Mouse (Mus musculus) embryonic facial prominence, embryonic 15.5 days (tissue): ENCODE measurements around the gene Spindoc. TPM values are rescaled to one million over a fixed set of nuclear protein-coding genes. Genes with fewer than 3 reads are reported as not detected.

Experiments
- ATAC-seq: fragments of 200-750 bp; cut with Nextera tagmentation; 2 replicates; pipeline ENCODE4 v1.8.0; 2017; ENCODE audit warnings: low read depth, moderate TSS enrichment; ENCODE audit not compliant: insufficient number of reproducible peaks, low FRiP score, low TSS enrichment
- H3K27ac ChIP-seq: fragments of 300-500 bp; sonication (generic); replicated peaks from 2 replicates; pipeline ENCODE4 v1.5.1; 2015; ENCODE audit warnings: mild to moderate bottlenecking, inconsistent platforms
- H3K27me3 ChIP-seq: fragments of 300-500 bp; sonication (generic); 2 replicates; pipeline ENCODE4 v1.6.1; 2015; ENCODE audit warnings: inconsistent platforms
- H3K36me3 ChIP-seq: fragments of 300-500 bp; sonication (generic); 2 replicates; pipeline ENCODE4 v1.6.1; 2015; ENCODE audit warnings: mild to moderate bottlenecking, inconsistent platforms
- H3K4me1 ChIP-seq: fragments of 300-500 bp; sonication (generic); 2 replicates; pipeline ENCODE4 v1.6.1; 2015; ENCODE audit warnings: inconsistent platforms
- H3K4me2 ChIP-seq: fragments of 300-500 bp; sonication (generic); replicated peaks from 2 replicates; pipeline ENCODE4 v1.6.1; 2015; ENCODE audit warnings: mild to moderate bottlenecking, inconsistent platforms
- H3K4me3 ChIP-seq: fragments of 300-500 bp; sonication (generic); replicated peaks from 2 replicates; pipeline ENCODE4 v1.5.1; 2015; ENCODE audit warnings: mild to moderate bottlenecking, inconsistent platforms
- H3K9ac ChIP-seq: fragments of 300-500 bp; sonication (generic); 2 replicates; pipeline ENCODE4 v1.6.1; 2015; ENCODE audit warnings: inconsistent platforms
- H3K9me3 ChIP-seq: fragments of 300-500 bp; sonication (generic); replicated peaks from 2 replicates; pipeline ENCODE4 v1.6.1; 2016; ENCODE audit warnings: inconsistent platforms
- WGBS: fragments of 180-500 bp; shearing (Covaris S2); methylation state at CpG from one replicate; pipeline ENCODE4 v1.1.7; 2015; 5-methylcytosine and 5-hydroxymethylcytosine counted together
- microRNA-seq: library from miRNA; unstranded; fragments of <30 nt; microRNA quantifications from one replicate; pipeline ENCODE4, GENCODE M21; 2016; ENCODE audit warnings: borderline number of aligned reads
- polyA plus RNA-seq: library from polyadenylated mRNA; unstranded; fragments of >200 nt; fragmentation: Nextera tagmentation; extraction: Ambion mirVana; gene quantifications from 2 replicates; pipeline ENCODE4 v1.2.1, GENCODE M21; 2015

Spindoc gene
- polyA plus RNA-seq, 1 experiment from 2014 or later = 30.1 TPM

DNA sequence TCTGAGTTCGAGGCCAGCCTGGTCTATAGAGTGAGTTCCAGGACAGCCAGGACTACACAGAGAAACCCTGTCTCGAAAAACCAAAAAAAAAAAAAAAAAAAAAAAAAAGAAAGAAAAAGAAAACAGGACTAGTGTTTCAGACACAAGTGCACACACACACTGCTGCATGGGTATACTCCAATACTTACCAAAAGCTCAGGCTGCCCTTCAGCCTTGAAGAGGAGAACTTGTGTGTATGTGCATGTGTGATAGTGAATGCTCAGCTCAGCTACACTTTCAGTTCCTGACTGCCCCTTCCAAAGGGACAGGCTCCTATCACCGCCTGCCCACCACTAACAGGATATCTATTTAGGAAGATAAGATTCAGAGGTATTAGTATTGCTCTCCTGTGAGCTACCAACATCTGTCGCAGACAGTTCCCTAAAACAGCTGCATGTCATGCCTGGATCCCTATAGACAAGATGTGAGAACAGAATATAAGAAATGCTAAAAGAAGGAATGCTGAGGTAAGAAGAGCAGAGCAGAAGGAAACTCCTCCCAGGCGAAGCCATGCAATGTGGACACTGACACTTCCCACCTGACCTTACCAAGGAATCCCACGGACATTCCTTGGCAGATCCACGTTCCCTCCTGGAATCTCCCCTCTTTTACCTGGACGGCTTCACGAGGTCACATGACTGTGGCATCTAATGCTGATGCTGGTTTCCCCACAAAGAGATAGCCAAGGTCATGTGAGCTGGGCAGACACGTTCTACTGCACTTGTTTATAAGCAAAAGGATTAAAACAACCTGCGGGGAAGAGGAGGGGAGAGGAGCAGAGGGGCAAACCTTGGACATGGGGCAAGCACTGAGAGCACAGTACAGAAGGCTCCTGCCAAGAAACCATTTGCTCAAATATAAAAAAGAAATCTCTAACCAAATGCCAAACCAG is 77.1 kb downstream of the Spindoc start:
- H3K27ac ChIP-seq = no peak overlapping the region
- 71% methylated on average over 10 of the region's 11 CpGs for WGBS
- peaks cover 66% of the 10 kb centered on the region for H3K4me1 ChIP-seq
- H3K4me3 ChIP-seq = no peak overlapping the region
- no peak overlapping the region for H3K9ac ChIP-seq
- ATAC-seq = no peak
- no peak overlapping the region for H3K4me2 ChIP-seq
- no peaks in the 10 kb centered on the region for H3K9me3 ChIP-seq
- H3K27me3 ChIP-seq = no peaks in the 10 kb centered on the region
- H3K36me3 ChIP-seq = no peaks in the 10 kb centered on the region

DNA sequence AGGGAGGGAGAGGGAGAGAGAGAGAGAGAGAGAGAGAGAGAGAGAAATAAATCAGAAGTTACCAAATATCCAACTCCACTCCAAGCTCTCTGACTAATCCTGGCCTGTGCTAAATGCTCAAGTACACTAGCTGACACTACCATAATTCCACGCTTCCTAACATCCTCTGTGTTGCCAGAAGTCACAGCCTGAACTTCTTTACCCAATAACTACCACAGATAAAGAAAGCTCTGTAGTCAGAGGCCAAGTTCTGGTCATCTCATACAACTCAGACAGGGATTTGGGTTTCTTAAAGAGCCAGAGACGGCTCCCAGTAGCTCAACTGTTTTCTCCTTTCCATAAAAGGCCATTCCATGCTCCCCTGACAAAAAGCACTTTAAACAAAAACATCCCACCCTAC is 78.0 kb downstream of the Spindoc start:
- WGBS = 64% methylated on average over 2 of the region's 2 CpGs
- no peak overlapping the region for H3K4me2 ChIP-seq
- peaks cover 57% of the 10 kb centered on the region for H3K4me1 ChIP-seq
- H3K9ac ChIP-seq = no peak overlapping the region
- no peak overlapping the region for H3K27ac ChIP-seq
- ATAC-seq = no peak
- H3K9me3 ChIP-seq = no peaks in the 10 kb centered on the region
- H3K27me3 ChIP-seq = no peaks in the 10 kb centered on the region
- no peaks in the 10 kb centered on the region for H3K36me3 ChIP-seq
- no peak overlapping the region for H3K4me3 ChIP-seq

Small RNAs within 50 kb of the gene (microRNA-seq; reads per million reads assigned to microRNA genes)
- 1.0 reads per million for gene Mir6991

Other genes with a start within 250 kb of the Spindoc start
- 206 and 214 TPM in 2 replicates for gene Otub1, start 176.7 kb downstream of the Spindoc start, polyA plus RNA-seq
- 822 and 870 TPM in 2 replicates for gene Cox8a, start 165.4 kb downstream of the Spindoc start, polyA plus RNA-seq
- 49.8 and 55.4 TPM in 2 replicates for gene Naa40, start 141.8 kb downstream of the Spindoc start, polyA plus RNA-seq
- gene Rcor2, start 115.7 kb downstream of the Spindoc start, polyA plus RNA-seq = 20.3 and 22.9 TPM in 2 replicates
- gene Mark2, start 41.1 kb downstream of the Spindoc start, polyA plus RNA-seq = 54.9 and 60.2 TPM in 2 replicates
- gene 2700081O15Rik, start 34.6 kb upstream of the Spindoc start, polyA plus RNA-seq = 8.3 and 9.5 TPM in 2 replicates
- 138 and 139 TPM in 2 replicates for gene Rtn3, start 100.3 kb upstream of the Spindoc start, polyA plus RNA-seq
- gene Atl3, start 111.0 kb upstream of the Spindoc start, polyA plus RNA-seq = 12.7 and 13.2 TPM in 2 replicates
- gene Pla2g16, start 174.5 kb upstream of the Spindoc start, polyA plus RNA-seq = 13.0 and 14.8 TPM in 2 replicates
- gene Lgals12, start 224.2 kb upstream of the Spindoc start, polyA plus RNA-seq = 1.4 and 2.3 TPM in 2 replicates
- gene Hrasls5, start 229.5 kb upstream of the Spindoc start, polyA plus RNA-seq = 0.21 and 0.38 TPM in 2 replicates